Mouse (Mus musculus) inflammation-experienced regulatory T-cells, adult 16 weeks (primary cell): Measurements from ENCODE around the gene Pomgnt2. TPM values are rescaled to one million over a fixed set of nuclear protein-coding genes. Genes with fewer than 3 reads are reported as not detected.

Experiments used
- polyA plus RNA-seq: library from polyadenylated mRNA; unstranded; fragments of 100-300 nt; shearing (Covaris generic); gene quantifications from one replicate; pipeline ENCODE4 v1.2.1, GENCODE M21; 2017

Pomgnt2 gene
- 0.40 TPM for polyA plus RNA-seq

DNA sequence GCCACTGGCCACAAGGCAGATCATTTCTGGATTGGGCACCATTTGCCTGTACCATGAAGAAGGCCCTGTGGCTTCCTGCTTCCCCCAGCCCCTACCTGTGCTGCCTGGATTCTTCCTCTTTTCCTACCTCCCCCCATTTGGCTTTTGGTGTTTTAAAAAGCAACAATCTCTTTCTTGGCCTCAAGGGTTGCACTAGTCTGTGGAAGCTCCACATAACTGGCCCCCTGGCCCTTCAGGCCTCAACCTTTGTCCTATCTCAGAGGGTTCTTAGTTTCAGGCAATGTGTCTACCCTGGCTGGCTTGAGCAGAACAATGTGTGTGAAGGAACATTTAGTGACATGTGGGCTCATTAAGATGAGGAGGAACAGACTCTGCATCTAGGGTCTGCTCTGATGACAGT lies at the start of gene Pomgnt2:
TSS of gene Pomgnt2 (minus strand) at position 101 of the 400 bp plus-strand sequence.

DNA sequence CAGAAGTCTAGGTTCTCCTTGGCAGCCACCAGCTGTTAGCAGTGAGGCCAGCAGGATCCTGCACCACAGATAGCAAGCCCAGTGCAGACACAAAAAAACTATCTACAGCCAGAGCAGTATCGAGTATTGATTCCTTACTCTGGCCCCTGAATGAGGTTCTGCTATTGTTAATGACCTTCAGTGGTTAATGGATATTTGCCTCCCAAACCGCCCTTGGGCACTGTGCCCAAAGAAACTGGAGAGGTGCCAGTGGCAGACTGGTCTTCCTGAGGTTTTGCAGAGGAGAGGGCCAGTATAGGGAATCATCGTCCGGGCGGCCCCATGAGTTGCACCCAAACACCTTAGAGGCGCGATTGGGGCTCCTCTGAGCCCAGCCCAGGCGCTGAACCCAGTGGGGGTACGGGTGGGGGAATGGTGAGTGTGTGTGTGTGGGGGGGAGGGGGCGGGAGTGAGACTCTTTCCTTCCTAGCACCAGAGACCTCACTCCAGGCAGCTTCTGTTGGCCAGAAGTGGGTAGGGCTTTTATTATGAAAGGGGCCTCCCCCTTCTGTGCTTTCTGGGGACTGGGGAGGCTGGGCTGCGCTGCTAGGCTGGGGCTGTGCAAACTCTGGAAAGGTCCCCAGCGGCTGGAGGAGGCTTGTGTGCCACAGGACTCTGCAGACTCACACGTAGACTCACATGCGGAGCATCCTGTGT lies 46.3 kb downstream of the Pomgnt2 start, which contains the start of gene Fam198a:
TSS of gene Fam198a (plus strand) at position 571 of the 696 bp plus-strand sequence.

Other genes starting within 250 kb of the Pomgnt2 start
- gene Zfp651, start 237.8 kb downstream of the Pomgnt2 start, polyA plus RNA-seq: 0.09 TPM
- not detected for gene Klhl40, start 219.5 kb downstream of the Pomgnt2 start, polyA plus RNA-seq
- gene Hhatl, start 204.6 kb downstream of the Pomgnt2 start, polyA plus RNA-seq: not detected
- not detected for gene Ccdc13, start 157.6 kb downstream of the Pomgnt2 start, polyA plus RNA-seq
- 83.9 TPM for gene Higd1a, start 138.7 kb downstream of the Pomgnt2 start, polyA plus RNA-seq
- not detected for gene Ackr2, start 98.8 kb downstream of the Pomgnt2 start, polyA plus RNA-seq
- not detected for gene Cyp8b1, start 80.8 kb downstream of the Pomgnt2 start, polyA plus RNA-seq
- 0.11 TPM for gene Fam198a, start 46.1 kb downstream of the Pomgnt2 start, polyA plus RNA-seq
- gene Snrk, start 120.2 kb upstream of the Pomgnt2 start, polyA plus RNA-seq: 133 TPM